Mouse (Mus musculus) urinary bladder, adult 2 months (tissue): ENCODE measurements around the gene Nr2c2. TPM values are rescaled to one million over a fixed set of nuclear protein-coding genes. Genes with fewer than 3 reads are reported as not detected.

Source experiments
- polyA plus RNA-seq: library from polyadenylated mRNA; depleted of rRNA; stranded (reverse); fragments of >200 nt; gene quantifications from 2 replicates; pipeline ENCODE4 v1.2.3, GENCODE M21; 2012; rRNA removed

The Nr2c2 gene
- polyA plus RNA-seq, 1 experiment: 18.9 TPM

Other genes with a start within 250 kb of the Nr2c2 start
- 13.1 and 14.2 TPM in 2 replicates for gene Ccdc174, start 213.3 kb upstream of the Nr2c2 start, polyA plus RNA-seq
- gene 4930590J08Rik, start 188.6 kb upstream of the Nr2c2 start, polyA plus RNA-seq: 0.37 and 0.69 TPM in 2 replicates
- gene Fgd5, start 112.5 kb upstream of the Nr2c2 start, polyA plus RNA-seq: 8.3 and 13.0 TPM in 2 replicates
- gene Mrps25, start 92.6 kb downstream of the Nr2c2 start, polyA plus RNA-seq: 31.2 and 34.1 TPM in 2 replicates
- 11.5 and 13.9 TPM in 2 replicates for gene Rbsn, start 123.5 kb downstream of the Nr2c2 start, polyA plus RNA-seq
- gene Trh, start 153.3 kb downstream of the Nr2c2 start, polyA plus RNA-seq: 0.09 and 0.22 TPM in 2 replicates